Mouse (Mus musculus): ENCODE data around the gene Chd9.

- TF ChIP-seq CTCF (IDR thresholded peaks at IDR 0.05; ENCODE audit: borderline replicate concordance, insufficient read depth, low read depth, low read length): no peak
- TF ChIP-seq POLR2A (IDR thresholded peaks at IDR 0.05; ENCODE audit: borderline replicate concordance, insufficient read depth, low read length): no peak
These were observed 79.3 kb downstream of the Chd9 start for GRCm38 (mm10) chr8:90907516-90907847.

Data from cerebellum, adult 2 months (tissue).